Mouse (Mus musculus) stomach, postnatal 0 days (tissue): Measurements from ENCODE around the gene Eef2. TPM values are rescaled to one million over a fixed set of nuclear protein-coding genes. Genes with fewer than 3 reads are reported as not detected.
"Not testable (repeated sequence)": the region's sequence is repeated elsewhere in the genome, so short reads cannot be mapped to it uniquely, and the experiment has no call there.

Experiments used
- ATAC-seq: fragments of 200-750 bp; cut with Nextera tagmentation; 2 replicates; pipeline ENCODE4 v1.8.0; 2017; ENCODE audit not compliant: low FRiP score, low TSS enrichment
- DNase-seq: peaks from one replicate; pipeline ENCODE4 v3.0.0-alpha.2; 2016; ENCODE audit warnings: low spot score
- H3K27ac ChIP-seq: fragments of 300-500 bp; sonication (generic); replicated peaks from 2 replicates; pipeline ENCODE4 v1.5.1; 2014; ENCODE audit warnings: mild to moderate bottlenecking, control low read depth
- H3K27me3 ChIP-seq: fragments of 300-500 bp; sonication (generic); 2 replicates; pipeline ENCODE4 v1.6.1; 2014; ENCODE audit warnings: low read length; ENCODE audit not compliant: control insufficient read depth, insufficient read depth
- H3K36me3 ChIP-seq: fragments of 300-500 bp; sonication (generic); 2 replicates; pipeline ENCODE4 v1.6.1; 2014; ENCODE audit warnings: low read length, mixed read lengths; ENCODE audit not compliant: control insufficient read depth, insufficient read depth
- H3K4me1 ChIP-seq: fragments of 300-500 bp; sonication (generic); replicated peaks from 2 replicates; pipeline ENCODE4 v1.6.1; 2014; ENCODE audit warnings: antibody characterized with exemption; ENCODE audit not compliant: control insufficient read depth, insufficient read depth
- H3K4me2 ChIP-seq: fragments of 300-500 bp; sonication (generic); replicated peaks from 2 replicates; pipeline ENCODE4 v1.6.1; 2014; ENCODE audit warnings: low read depth, mild to moderate bottlenecking, control low read depth, moderate library complexity
- H3K4me3 ChIP-seq: fragments of 300-500 bp; sonication (generic); 2 replicates; pipeline ENCODE4 v1.5.1; 2014; ENCODE audit warnings: low read depth, low read length, control low read depth
- H3K9ac ChIP-seq: fragments of 300-500 bp; sonication (generic); 2 replicates; pipeline ENCODE4 v1.6.1; 2014; ENCODE audit warnings: mild to moderate bottlenecking, low read length, control low read depth, mixed read lengths
- H3K9me3 ChIP-seq: fragments of 300-500 bp; sonication (generic); 2 replicates; pipeline ENCODE4 v1.6.1; 2016; ENCODE audit warnings: low read length; ENCODE audit not compliant: control insufficient read depth
- CTCF ChIP-seq: IDR thresholded peaks from 2 replicates; pipeline ENCODE4 v1.5.1; 2016; ENCODE audit warnings: antibody characterized with exemption, low read depth, mild to moderate bottlenecking, moderate library complexity
- EP300 ChIP-seq: optimal IDR thresholded peaks from 2 replicates; pipeline ENCODE3; 2016; ENCODE audit warnings: antibody characterized with exemption
- WGBS: fragments of 180-500 bp; shearing (Covaris S2); extraction: QIAGEN DNeasy Blood & Tissue Kit; methylation state at CpG from one replicate; pipeline ENCODE4 v1.1.7; 2014; 5-methylcytosine and 5-hydroxymethylcytosine counted together
- polyA plus RNA-seq: library from polyadenylated mRNA; unstranded; fragments of >200 nt; fragmentation: Nextera tagmentation; extraction: Ambion mirVana; gene quantifications from 2 replicates; pipeline ENCODE4 v1.2.1, GENCODE M21; 2015

Eef2 gene
- polyA plus RNA-seq, 1 experiment from 2014 or later: 337 TPM

- DNase-seq (peak; percentile 100), ATAC-seq (peak; percentile 91)
- Histone ChIP-seq H3K27me3 (no peaks in the 10 kb centered on the region), H3K4me1 (no peaks in the 10 kb centered on the region), H3K4me3 (peak within 1 kb of the TSS; percentile 91), H3K9ac (peak within 1 kb of the TSS; percentile 88), H3K36me3 (peaks cover 11% of the 10 kb centered on the region; the same call in 1 of the 2 replicates), H3K4me2 (peak within 1 kb of the TSS; percentile 93), H3K27ac (peak within 1 kb of the TSS; percentile 87), H3K9me3 (no peaks in the 10 kb centered on the region)
- under 1% methylated on average over 49 of the region's 64 CpGs for WGBS
- TF ChIP-seq CTCF (no peak), EP300 (no peak)
These were observed 9.0 kb upstream of the Eef2 start, which contains the start of gene Pias4 for GRCm38 (mm10) chr10:81167200-81168086. Pias4 (minus strand) TSS chr10:81167923.

- Histone ChIP-seq H3K9ac (0 out of 2 replicates have a peak overlapping the region, but pooled peaks have one; percentile 9), H3K4me2 (peak overlapping the region; percentile 75), H3K4me1 (no peaks in the 10 kb centered on the region), H3K27me3 (no peaks in the 10 kb centered on the region), H3K27ac (peak overlapping the region; percentile 87), H3K9me3 (no peaks in the 10 kb centered on the region), H3K4me3 (peak overlapping the region; percentile 42), H3K36me3 (peaks cover 7% of the 10 kb centered on the region; the same call in 1 of the 2 replicates)
- DNase-seq (no peak), ATAC-seq (peak; percentile 48)
- 8% methylated on average over 5 of the region's 5 CpGs for WGBS
- TF ChIP-seq CTCF (no peak), EP300 (no peak)
These were observed 8.4 kb upstream of the Eef2 start for GRCm38 (mm10) chr10:81168087-81168431.

GRCm38 (mm10) chr10:81168521-81169244, 7.7 kb upstream of the Eef2 start:
- Histone ChIP-seq H3K27ac (peak overlapping the region; percentile 87), H3K36me3 (peaks cover 1% of the 10 kb centered on the region; the same call in 1 of the 2 replicates), H3K4me3 (peak overlapping the region; percentile 42), H3K9me3 (no peaks in the 10 kb centered on the region), H3K4me1 (no peaks in the 10 kb centered on the region), H3K9ac (peak overlapping the region; percentile 55), H3K27me3 (no peaks in the 10 kb centered on the region), H3K4me2 (peak overlapping the region; percentile 75)
- peak; percentile 55 for ATAC-seq
- TF ChIP-seq EP300: no peak
- no peak for TF ChIP-seq CTCF
- under 1% methylated on average over 29 of the region's 29 CpGs for WGBS
- DNase-seq: peak; percentile 90

DNA sequence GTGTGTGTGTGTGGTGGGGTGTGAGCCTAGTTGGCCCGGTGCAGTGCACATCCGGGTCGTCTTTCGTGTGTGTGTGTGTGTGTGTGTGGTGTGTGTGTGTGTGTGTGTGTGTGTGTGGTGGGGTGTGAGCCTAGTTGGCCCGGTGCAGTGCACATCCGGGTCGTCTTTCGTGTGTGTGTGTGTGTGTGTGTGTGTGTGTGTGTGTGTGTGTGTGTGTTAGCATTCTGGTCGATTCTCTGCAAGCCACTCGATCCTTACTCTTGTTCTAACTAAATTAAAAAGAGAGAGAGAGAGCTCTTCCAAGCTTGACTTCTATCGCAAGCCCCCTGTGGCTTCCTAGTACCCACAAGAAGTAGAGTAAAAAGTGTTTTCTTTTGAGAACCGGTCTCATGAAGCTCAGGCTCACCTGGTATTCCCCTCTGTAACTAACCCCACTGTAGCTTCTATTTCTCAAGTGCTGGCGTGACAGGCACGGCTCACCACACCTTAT, 7.0 kb upstream of the Eef2 start:
- not testable (repeated sequence) for H3K4me3 ChIP-seq, H3K4me1 ChIP-seq, H3K36me3 ChIP-seq, H3K9me3 ChIP-seq, H3K9ac ChIP-seq, H3K27me3 ChIP-seq
- WGBS: 21% methylated on average over 11 of the region's 14 CpGs
- Histone ChIP-seq H3K4me2 (0 out of 2 replicates have a peak overlapping the region, but pooled peaks have one; percentile 20), H3K27ac (peak overlapping the region; percentile 81)
- ATAC-seq (peak; percentile 65), DNase-seq (peak; percentile 42)

- Histone ChIP-seq H3K4me1 (peaks cover 4% of the 10 kb centered on the region; the same call in 1 of the 2 replicates), H3K9me3 (no peaks in the 10 kb centered on the region), H3K4me3 (no peak overlapping the region), H3K27ac (peak overlapping the region; percentile 88), H3K9ac (0 out of 2 replicates have a peak overlapping the region, but pooled peaks have one; percentile 27), H3K27me3 (no peaks in the 10 kb centered on the region), H3K36me3 (peaks cover 3% of the 10 kb centered on the region; the same call in 1 of the 2 replicates), H3K4me2 (peak overlapping the region; percentile 32)
- peak; percentile 94 for TF ChIP-seq CTCF
- no peak for TF ChIP-seq EP300
- 2% methylated on average over 21 of the region's 21 CpGs for WGBS
- DNase-seq (peak; percentile 85), ATAC-seq (peak; percentile 14; the same call in 1 of the 2 replicates)
These were observed 3.3 kb upstream of the Eef2 start for GRCm38 (mm10) chr10:81173132-81173531.
